ENCODE assay signal across 8 mouse cellular contexts in genomic region chr16:77643036-77643870, GRCm38 (mm10). TPM values are rescaled to one million over a fixed set of nuclear protein-coding genes. Genes with fewer than 3 reads are reported as not detected.
A peak's percentile ranks its signal among the peaks of the same experiment; 100 is the strongest.
DNase-seq lines count a peak whose midpoint lies in the region; ATAC-seq lines count a peak whose summit lies in the region.

No protein-coding gene starts in this region.

- WGBS in limb, embryonic 11.5 days = 87% methylated on average over 14 of the region's 14 CpGs
- WGBS in limb, embryonic 10.5 days = 88% methylated on average over 14 of the region's 14 CpGs
- WGBS in stomach, embryonic 14.5 days = 75% methylated on average over 14 of the region's 14 CpGs

- no peaks in the 10 kb centered on the region for H3K27me3 ChIP-seq in limb, embryonic 11.5 days (ENCODE audit: control insufficient read depth, insufficient read depth, low read length)
- H3K27me3 ChIP-seq in limb, embryonic 10.5 days (ENCODE audit: low read depth, poor library complexity, severe bottlenecking) = no peaks in the 10 kb centered on the region
- no peaks in the 10 kb centered on the region for H3K27me3 ChIP-seq in stomach, embryonic 14.5 days (ENCODE audit: control insufficient read depth, insufficient read depth, low read length)

- H3K9me3 ChIP-seq in limb, embryonic 11.5 days (ENCODE audit: control insufficient read depth, low read length) = no peaks in the 10 kb centered on the region
- no peaks in the 10 kb centered on the region for H3K9me3 ChIP-seq in limb, embryonic 10.5 days (replicated peaks)
- H3K9me3 ChIP-seq in stomach, embryonic 14.5 days (ENCODE audit: control insufficient read depth, low read depth, low read length) = no peaks in the 10 kb centered on the region

- intact Hi-C loops in heart, postnatal 36 days (cut with DNase I) = loop anchor here (5.0 kb wide), 3 partner anchors 41 to 631 kb away; partner anchors contain the start of genes Gm11146 and Usp25

- no peaks in the 10 kb centered on the region for H3K36me3 ChIP-seq in limb, embryonic 11.5 days (ENCODE audit: control insufficient read depth, insufficient read depth, low read length)
- H3K36me3 ChIP-seq in limb, embryonic 10.5 days = no peaks in the 10 kb centered on the region
- no peaks in the 10 kb centered on the region for H3K36me3 ChIP-seq in stomach, embryonic 14.5 days (ENCODE audit: control insufficient read depth, insufficient read depth, low read length)

- H3K4me3 ChIP-seq in limb, embryonic 11.5 days (ENCODE audit: low read depth, low read length) = peak overlapping the region; percentile 44
- no peak overlapping the region; the same call in 1 of the 2 replicates for H3K4me3 ChIP-seq in limb, embryonic 10.5 days
- peak overlapping the region; percentile 43; the same call in 1 of the 2 replicates for H3K4me3 ChIP-seq in stomach, embryonic 14.5 days (ENCODE audit: low read depth, low read length)

- DNase-seq in limb, embryonic 11.5 days (ENCODE audit: low spot score) = no peak
- no peak for DNase-seq in limb, embryonic 10.5 days (ENCODE audit: low spot score)
- DNase-seq in fibroblast of lung, adult 2 months (ENCODE audit: low read depth) = peak; percentile 66
- DNase-seq in heart, postnatal 36 days = peak; percentile 44 to 46
- peak; percentile 59 to 72 for DNase-seq in layer of hippocampus, postnatal 10 days (ENCODE audit: low spot score in 2 of 2)
- peak; percentile 19 for DNase-seq in lung, postnatal 25 days (ENCODE audit: low spot score)
- DNase-seq in urinary bladder, adult 2 months (ENCODE audit: low spot score) = no peak

- no peak overlapping the region for H3K27ac ChIP-seq in limb, embryonic 11.5 days (replicated peaks; ENCODE audit: low read depth, low read length)
- no peak overlapping the region; the same call in 1 of the 2 replicates for H3K27ac ChIP-seq in limb, embryonic 10.5 days
- H3K27ac ChIP-seq in stomach, embryonic 14.5 days (ENCODE audit: low read length) = peak overlapping the region; percentile 72; the same call in 1 of the 2 replicates

- ATAC-seq in limb, embryonic 11.5 days (ENCODE audit: insufficient number of reproducible peaks, low FRiP score, low TSS enrichment, low read depth) = no peak
- no peak for ATAC-seq in stomach, embryonic 14.5 days (ENCODE audit: insufficient number of reproducible peaks, insufficient read depth, low FRiP score, low read depth)

- peak overlapping the region; percentile 68; the same call in 1 of the 2 replicates for H3K4me2 ChIP-seq in limb, embryonic 11.5 days (ENCODE audit: low read depth, severe bottlenecking)
- H3K4me2 ChIP-seq in stomach, embryonic 14.5 days (replicated peaks; ENCODE audit: low read depth, low read length) = peak overlapping the region; percentile 88

- H3K4me1 ChIP-seq in limb, embryonic 11.5 days (ENCODE audit: control insufficient read depth, insufficient read depth, low read length) = 0 out of 2 replicates have a peak, but pooled peaks cover 2% of the 10 kb centered on the region
- H3K4me1 ChIP-seq in limb, embryonic 10.5 days = peaks cover 18% of the 10 kb centered on the region
- H3K4me1 ChIP-seq in stomach, embryonic 14.5 days (ENCODE audit: control insufficient read depth, insufficient read depth, low read length) = 0 out of 2 replicates have a peak, but pooled peaks cover 6% of the 10 kb centered on the region

- no peak overlapping the region for H3K9ac ChIP-seq in limb, embryonic 11.5 days (ENCODE audit: low read length)
- H3K9ac ChIP-seq in stomach, embryonic 14.5 days (replicated peaks; ENCODE audit: low read depth, low read length) = peak overlapping the region; percentile 45; the same call in 1 of the 2 replicates

RNA-seq across cellular contexts. Expression of gene Gm11146, which starts 41.4 kb away (rescaled TPM):
- polyA plus RNA-seq in limb, embryonic 11.5 days (2014; fragmentation: Nextera tagmentation; extraction: Ambion mirVana) = not detected in 2 replicates
- not detected in 2 replicates for polyA plus RNA-seq in limb, embryonic 10.5 days (2016; fragmentation: Nextera tagmentation; extraction: Ambion mirVana)
- not detected for total RNA-seq in heart, postnatal 36 days (2021)
- not detected for total RNA-seq in layer of hippocampus, postnatal 10 days (2021)
- polyA plus RNA-seq in stomach, embryonic 14.5 days (2014; fragmentation: Nextera tagmentation; extraction: Ambion mirVana) = not detected in 2 replicates
- not detected in 2 replicates for polyA plus RNA-seq in urinary bladder, adult 2 months (2012; rRNA removed)

Comparison
In these comparisons a context has a peak if more than half of its experiments do, and no peak if none do; other contexts are left out.
1. DNase-seq: peak in fibroblast of lung, adult 2 months (single experiment), heart, postnatal 36 days (2 of 2), layer of hippocampus, postnatal 10 days (2 of 2) and lung, postnatal 25 days (single experiment); none in limb, embryonic 11.5 days (single experiment), limb, embryonic 10.5 days (single experiment) and urinary bladder, adult 2 months (single experiment).